Mouse (Mus musculus) midbrain, embryonic 11.5 days (tissue): ENCODE data around the gene Atp11a. TPM values are rescaled to one million over a fixed set of nuclear protein-coding genes. Genes with fewer than 3 reads are reported as not detected.

Source experiments
- ATAC-seq: fragments of 200-750 bp; cut with Nextera tagmentation; 2 replicates; pipeline ENCODE4 v1.8.0; 2017; ENCODE audit warnings: moderate TSS enrichment, moderate library complexity; ENCODE audit not compliant: low FRiP score
- DNase-seq: peaks from one replicate; pipeline ENCODE4 v3.0.0; 2015; ENCODE audit warnings: low spot score; ENCODE audit errors: missing footprints
- H3K27ac ChIP-seq: fragments of 300-500 bp; sonication (generic); 2 replicates; pipeline ENCODE4 v1.5.1; 2014; ENCODE audit warnings: low read depth, low read length
- H3K27me3 ChIP-seq: fragments of 300-500 bp; sonication (generic); 2 replicates; pipeline ENCODE4 v1.6.1; 2014; ENCODE audit warnings: mild to moderate bottlenecking, low read length, moderate library complexity, mixed read lengths; ENCODE audit not compliant: control insufficient read depth, insufficient read depth
- H3K36me3 ChIP-seq: fragments of 300-500 bp; sonication (generic); 2 replicates; pipeline ENCODE4 v1.6.1; 2014; ENCODE audit warnings: mild to moderate bottlenecking, low read length, moderate library complexity, mixed read lengths; ENCODE audit not compliant: control insufficient read depth, insufficient read depth
- H3K4me1 ChIP-seq: fragments of 300-500 bp; sonication (generic); 2 replicates; pipeline ENCODE4 v1.6.1; 2014; ENCODE audit warnings: low read length; ENCODE audit not compliant: control insufficient read depth, insufficient read depth
- H3K4me2 ChIP-seq: fragments of 300-500 bp; sonication (generic); 2 replicates; pipeline ENCODE4 v1.6.1; 2014; ENCODE audit warnings: mild to moderate bottlenecking, moderate library complexity
- H3K4me3 ChIP-seq: fragments of 300-500 bp; sonication (generic); 2 replicates; pipeline ENCODE4 v1.5.1; 2014; ENCODE audit warnings: low read depth, low read length
- H3K9ac ChIP-seq: fragments of 300-500 bp; sonication (generic); 2 replicates; pipeline ENCODE4 v1.6.1; 2014; ENCODE audit warnings: low read length
- H3K9me3 ChIP-seq: fragments of 300-500 bp; sonication (generic); 2 replicates; pipeline ENCODE4 v1.6.1; 2016; ENCODE audit warnings: low read length; ENCODE audit not compliant: control insufficient read depth
- WGBS: fragments of 180-500 bp; shearing (Covaris S2); extraction: QIAGEN DNeasy Blood & Tissue Kit; methylation state at CpG from one replicate; pipeline ENCODE4 v1.1.7; 2014; 5-methylcytosine and 5-hydroxymethylcytosine counted together
- polyA plus RNA-seq: library from polyadenylated mRNA; unstranded; fragments of >200 nt; fragmentation: Nextera tagmentation; extraction: Ambion mirVana; gene quantifications from 2 replicates; pipeline ENCODE4 v1.2.1, GENCODE M21; 2014

Gene Atp11a
- polyA plus RNA-seq, 1 experiment from 2014 or later = 10.0 TPM

DNA sequence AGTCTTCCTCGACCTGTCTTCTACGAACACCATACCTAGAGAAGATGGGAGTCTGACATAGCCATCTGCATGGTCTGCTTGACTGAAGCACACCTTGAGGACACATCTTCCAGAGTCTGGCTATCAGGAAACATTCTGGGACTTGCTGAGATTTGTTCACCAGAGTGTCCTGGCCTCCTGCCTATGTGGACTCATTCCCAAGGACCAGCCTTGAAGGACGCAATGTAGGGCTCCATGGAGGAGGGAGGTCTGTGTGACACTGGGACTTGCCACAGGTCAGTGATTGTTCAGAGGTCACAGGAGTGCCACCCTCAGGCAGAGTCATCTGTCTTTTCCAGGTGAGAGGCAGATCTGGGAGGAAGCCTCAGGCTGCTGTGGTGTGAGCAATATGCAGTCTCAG lies 8.6 kb upstream of the Atp11a start:
- no peak for DNase-seq
- Histone ChIP-seq H3K36me3 (no peaks in the 10 kb centered on the region), H3K9ac (no peak overlapping the region), H3K27ac (no peak overlapping the region), H3K4me3 (no peak overlapping the region), H3K4me2 (no peak overlapping the region), H3K9me3 (no peaks in the 10 kb centered on the region; the same call in 1 of the 2 replicates), H3K4me1 (no peaks in the 10 kb centered on the region), H3K27me3 (no peaks in the 10 kb centered on the region)
- ATAC-seq = no peak
- WGBS = 87% methylated on average over 3 of the region's 3 CpGs

- WGBS = 80% methylated on average over 7 of the region's 7 CpGs
- no peaks in the 10 kb centered on the region for H3K27me3 ChIP-seq
- no peak overlapping the region for H3K4me3 ChIP-seq
- ATAC-seq (no peak), DNase-seq (no peak)
- no peaks in the 10 kb centered on the region for H3K36me3 ChIP-seq
- H3K9me3 ChIP-seq = no peaks in the 10 kb centered on the region; the same call in 1 of the 2 replicates
- no peaks in the 10 kb centered on the region for H3K4me1 ChIP-seq
- H3K9ac ChIP-seq = no peak overlapping the region
- no peak overlapping the region for H3K4me2 ChIP-seq
- H3K27ac ChIP-seq = no peak overlapping the region
Measured at GRCm38 (mm10) chr8:12749116-12749515, 7.7 kb upstream of the Atp11a start.

DNA sequence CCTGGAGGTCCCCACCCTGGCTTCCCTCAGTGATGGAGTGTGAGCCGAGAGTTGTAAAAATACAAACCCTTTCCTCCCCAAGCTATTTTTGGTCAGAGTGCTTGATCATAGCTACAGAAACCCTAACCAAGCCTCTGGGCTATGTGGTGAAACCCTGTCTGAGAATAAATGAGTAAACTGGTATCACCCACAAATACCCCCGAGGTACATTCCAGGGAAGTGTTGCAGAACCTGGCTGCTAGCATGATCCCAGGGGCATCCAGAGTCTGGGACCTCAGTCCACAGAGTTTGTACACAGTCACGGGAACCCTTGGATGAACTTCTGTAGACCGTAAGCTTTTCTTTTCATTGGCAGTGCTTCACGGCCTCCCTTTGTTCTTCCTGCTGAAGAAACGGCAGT lies 3.8 kb upstream of the Atp11a start:
- no peak overlapping the region for H3K9ac ChIP-seq
- H3K36me3 ChIP-seq = no peaks in the 10 kb centered on the region
- H3K4me2 ChIP-seq = no peak overlapping the region
- H3K27ac ChIP-seq = no peak overlapping the region
- WGBS = 76% methylated on average over 6 of the region's 6 CpGs
- H3K4me3 ChIP-seq = no peak overlapping the region
- no peaks in the 10 kb centered on the region for H3K27me3 ChIP-seq
- DNase-seq (no peak), ATAC-seq (no peak)
- no peaks in the 10 kb centered on the region; the same call in 1 of the 2 replicates for H3K4me1 ChIP-seq
- no peaks in the 10 kb centered on the region for H3K9me3 ChIP-seq

- no peak for DNase-seq
- Histone ChIP-seq H3K4me2 (no peak overlapping the region), H3K27ac (no peak overlapping the region), H3K36me3 (no peaks in the 10 kb centered on the region), H3K27me3 (no peaks in the 10 kb centered on the region; the same call in 1 of the 2 replicates), H3K4me3 (no peak overlapping the region), H3K4me1 (no peaks in the 10 kb centered on the region; the same call in 1 of the 2 replicates), H3K9me3 (no peaks in the 10 kb centered on the region), H3K9ac (no peak overlapping the region)
- WGBS = 78% methylated on average over 5 of the region's 5 CpGs
- ATAC-seq = no peak
Measured at GRCm38 (mm10) chr8:12754115-12754514, 2.7 kb upstream of the Atp11a start.

DNA sequence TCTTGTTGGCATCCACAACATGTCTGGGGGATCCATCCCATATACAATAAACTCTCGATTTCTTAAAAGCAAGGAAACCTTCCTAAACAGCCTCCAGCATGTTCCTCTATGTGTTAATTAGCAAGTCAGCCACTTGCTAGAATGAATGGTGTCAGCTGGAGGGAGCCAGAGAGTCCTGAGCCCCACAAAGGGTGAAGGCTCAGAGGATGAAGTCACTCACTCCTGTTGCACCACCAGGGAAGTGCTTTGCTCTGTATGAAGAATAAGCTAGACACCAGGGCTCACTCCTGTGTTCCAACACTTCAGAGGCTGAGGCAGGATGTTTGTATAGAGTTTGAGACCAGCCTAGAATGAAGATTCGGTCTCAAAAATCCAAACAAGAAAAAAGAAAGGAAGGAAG lies 1.5 kb upstream of the Atp11a start:
- no peaks in the 10 kb centered on the region; the same call in 1 of the 2 replicates for H3K27me3 ChIP-seq
- H3K27ac ChIP-seq = no peak overlapping the region
- 62% methylated on average over 2 of the region's 2 CpGs for WGBS
- H3K4me3 ChIP-seq = no peak overlapping the region
- DNase-seq (no peak), ATAC-seq (no peak)
- no peak overlapping the region for H3K4me2 ChIP-seq
- H3K4me1 ChIP-seq = no peaks in the 10 kb centered on the region; the same call in 1 of the 2 replicates
- no peak overlapping the region for H3K9ac ChIP-seq
- no peaks in the 10 kb centered on the region for H3K9me3 ChIP-seq
- no peaks in the 10 kb centered on the region for H3K36me3 ChIP-seq

DNA sequence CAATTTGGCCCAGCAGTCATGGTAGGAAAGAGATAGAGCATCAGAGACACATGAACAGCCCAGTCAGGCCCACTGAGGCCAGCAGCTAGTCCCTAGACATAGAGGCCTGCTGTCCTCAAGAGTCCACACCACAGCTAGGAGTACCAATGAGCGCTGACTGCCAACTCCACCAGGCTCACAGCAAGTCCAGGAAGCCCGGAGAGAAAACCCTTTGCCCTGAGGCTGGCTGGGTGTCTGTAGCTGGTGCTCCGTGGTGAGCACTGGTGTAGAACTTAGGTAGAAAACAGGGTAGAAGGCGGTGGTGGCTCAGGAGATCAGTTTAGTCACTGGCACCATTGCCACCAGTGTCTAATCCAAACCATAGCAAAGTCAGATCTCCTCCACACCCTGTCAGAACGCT lies 988 bp upstream of the Atp11a start:
- H3K9ac ChIP-seq = no peak overlapping the region
- H3K27ac ChIP-seq = no peak overlapping the region
- DNase-seq (no peak), ATAC-seq (no peak)
- no peaks in the 10 kb centered on the region for H3K9me3 ChIP-seq
- 88% methylated on average over 5 of the region's 5 CpGs for WGBS
- no peaks in the 10 kb centered on the region; the same call in 1 of the 2 replicates for H3K27me3 ChIP-seq
- no peaks in the 10 kb centered on the region; the same call in 1 of the 2 replicates for H3K4me1 ChIP-seq
- H3K4me3 ChIP-seq = no peak overlapping the region
- H3K36me3 ChIP-seq = no peaks in the 10 kb centered on the region
- no peak overlapping the region for H3K4me2 ChIP-seq

- H3K9ac ChIP-seq = peak overlapping the region; percentile 90
- no peaks in the 10 kb centered on the region for H3K9me3 ChIP-seq
- H3K4me3 ChIP-seq = peak overlapping the region; percentile 86
- H3K4me2 ChIP-seq = peak overlapping the region; percentile 69
- DNase-seq (peak; percentile 94), ATAC-seq (peak; percentile 77)
- H3K36me3 ChIP-seq = no peaks in the 10 kb centered on the region
- no peaks in the 10 kb centered on the region; the same call in 1 of the 2 replicates for H3K4me1 ChIP-seq
- under 1% methylated on average over 60 of the region's 61 CpGs for WGBS
- no peaks in the 10 kb centered on the region; the same call in 1 of the 2 replicates for H3K27me3 ChIP-seq
- H3K27ac ChIP-seq = no peak overlapping the region
Measured at GRCm38 (mm10) chr8:12757231-12757940, 572 bp downstream of the Atp11a start.

GRCm38 (mm10) chr8:12759963-12760362 lies 3.1 kb downstream of the Atp11a start:
- H3K27ac ChIP-seq = no peak overlapping the region
- 76% methylated on average over 3 of the region's 3 CpGs for WGBS
- H3K4me1 ChIP-seq = no peaks in the 10 kb centered on the region; the same call in 1 of the 2 replicates
- DNase-seq = no peak
- no peak overlapping the region for H3K9ac ChIP-seq
- H3K4me2 ChIP-seq = no peak overlapping the region
- no peak overlapping the region for H3K4me3 ChIP-seq
- ATAC-seq = no peak
- H3K27me3 ChIP-seq = no peaks in the 10 kb centered on the region; the same call in 1 of the 2 replicates
- H3K9me3 ChIP-seq = no peaks in the 10 kb centered on the region
- H3K36me3 ChIP-seq = no peaks in the 10 kb centered on the region

DNA sequence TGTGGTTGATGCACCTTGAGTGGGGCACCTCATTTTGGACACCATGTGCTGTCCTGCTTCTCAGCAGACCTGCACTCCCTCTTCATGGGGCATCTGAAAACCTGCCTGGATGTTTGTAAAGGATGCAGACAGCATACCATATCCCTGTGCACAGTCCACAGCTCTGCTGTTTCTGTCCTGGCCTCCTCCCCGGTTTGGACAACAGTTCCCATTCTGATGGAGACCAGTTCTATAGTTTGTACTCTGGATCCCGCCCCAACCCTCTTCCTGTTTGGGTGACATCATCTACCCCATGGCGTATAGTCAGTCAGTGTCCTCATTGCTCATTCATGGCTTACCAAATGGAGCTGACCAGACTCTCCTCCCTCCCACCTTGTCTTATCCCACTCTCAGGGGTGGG lies 5.1 kb downstream of the Atp11a start:
- Histone ChIP-seq H3K4me2 (no peak overlapping the region), H3K36me3 (no peaks in the 10 kb centered on the region), H3K27me3 (no peaks in the 10 kb centered on the region; the same call in 1 of the 2 replicates), H3K4me1 (no peaks in the 10 kb centered on the region; the same call in 1 of the 2 replicates), H3K9ac (no peak overlapping the region), H3K9me3 (no peaks in the 10 kb centered on the region), H3K27ac (no peak overlapping the region), H3K4me3 (no peak overlapping the region)
- ATAC-seq (no peak), DNase-seq (peak; percentile 60)
- 90% methylated on average over 3 of the region's 3 CpGs for WGBS
